Mouse (Mus musculus) spleen, postnatal 14 days (tissue): Measurements from ENCODE around the gene Kif1b.

Experiments
- DNase-seq, 2 experiments: peaks; one replicate each; pipeline ENCODE4 v3.0.0; 2021 to 2022; ENCODE audit warnings: low spot score in 2 of 2

Gene Kif1b

DNA sequence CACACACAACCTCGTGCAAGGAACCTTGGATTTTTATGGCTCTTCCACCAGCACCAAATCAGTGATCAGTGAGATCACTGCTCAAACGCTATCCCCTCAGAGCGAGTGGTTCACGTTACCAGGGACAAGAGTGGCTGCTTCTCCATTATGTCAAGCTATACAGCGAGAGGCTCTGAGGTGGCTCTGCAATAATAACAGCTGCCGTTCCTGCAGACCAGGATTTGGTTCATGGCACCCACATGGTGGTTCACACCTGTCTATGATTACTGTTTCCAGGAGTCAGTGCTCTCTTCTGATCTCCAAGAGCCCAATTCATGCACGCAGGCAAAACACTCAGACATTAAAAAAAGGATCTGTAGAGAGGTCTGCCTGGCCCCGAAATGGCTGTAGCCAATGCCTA lies 169.0 kb downstream of the Kif1b start:
- DNase-seq: no peak

DNA sequence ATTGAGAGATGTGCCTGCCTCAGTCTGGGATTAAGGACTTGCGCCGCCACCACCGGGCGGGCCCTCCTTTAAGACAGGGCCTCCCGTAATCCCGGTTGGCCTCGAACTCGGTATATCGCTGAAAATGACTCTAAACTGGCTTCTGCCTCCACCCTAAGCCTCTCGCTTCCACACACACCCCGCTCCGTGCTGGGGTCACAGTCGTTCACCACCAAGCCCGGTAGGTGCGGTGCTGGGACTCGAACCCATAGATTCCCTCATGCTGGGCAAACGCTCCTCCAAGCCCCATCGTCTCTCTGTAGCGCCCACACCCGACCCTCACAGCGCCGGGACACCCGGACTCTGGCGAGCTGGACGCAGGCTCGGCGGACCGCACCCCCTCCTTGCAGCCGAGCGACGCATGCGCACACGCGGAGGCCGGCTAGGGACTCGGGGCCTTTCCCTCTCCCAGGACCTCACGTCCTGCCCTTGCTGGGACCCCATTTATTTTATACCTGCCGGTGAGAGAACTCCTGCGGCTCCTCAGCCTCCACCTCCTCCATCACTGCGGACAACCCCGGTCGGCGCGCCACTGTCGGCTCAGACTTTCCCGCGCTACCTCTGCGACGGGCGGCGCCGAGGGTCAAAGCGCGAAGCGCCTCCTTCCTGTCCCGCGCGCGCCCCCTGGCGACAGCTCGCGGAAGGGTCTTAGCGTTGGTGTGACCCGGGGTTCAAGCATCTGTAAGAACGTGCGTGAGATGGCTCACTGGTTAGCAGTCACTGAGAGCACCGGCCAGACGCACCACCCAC lies 170.3 kb downstream of the Kif1b start, which contains the start of gene Cenps:
Gene Cenps, minus strand, starts transcription at position 648 of the 789 bp plus-strand sequence.
- DNase-seq: peak; percentile 81 to 91

DNA sequence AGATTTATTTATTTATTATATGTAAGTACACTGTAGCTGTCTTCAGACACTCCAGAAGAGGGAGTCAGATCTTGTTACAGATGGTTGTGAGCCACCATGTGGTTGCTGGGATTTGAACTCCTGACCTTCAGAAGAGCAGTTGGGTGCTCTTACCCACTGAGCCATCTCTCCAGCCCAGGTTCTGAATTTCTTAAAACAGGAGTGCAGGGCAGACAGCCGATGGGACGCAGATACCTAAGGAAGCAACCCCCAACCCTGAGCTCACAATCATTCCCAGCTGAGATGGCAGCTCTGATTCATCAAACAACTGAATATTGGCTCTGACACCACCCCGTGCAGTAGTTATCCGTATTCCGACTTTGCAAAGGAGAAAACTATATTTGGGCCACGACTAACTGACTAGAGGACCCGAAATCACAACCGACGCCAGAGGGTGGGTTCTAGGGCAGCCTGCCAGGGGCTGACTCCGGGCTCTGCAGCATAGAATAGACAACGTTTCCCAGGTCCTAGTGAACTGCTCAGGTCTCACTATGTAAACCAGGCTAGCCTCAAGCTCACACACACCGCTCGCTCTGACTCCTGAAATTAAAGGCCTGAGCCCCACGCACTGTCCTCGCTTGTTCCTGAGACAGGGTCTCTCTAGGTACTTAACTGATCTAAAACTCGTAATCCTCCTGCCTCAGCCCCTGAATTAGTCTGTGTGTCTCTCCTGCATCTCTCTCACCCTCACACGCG lies 171.2 kb downstream of the Kif1b start:
- no peak for DNase-seq

DNA sequence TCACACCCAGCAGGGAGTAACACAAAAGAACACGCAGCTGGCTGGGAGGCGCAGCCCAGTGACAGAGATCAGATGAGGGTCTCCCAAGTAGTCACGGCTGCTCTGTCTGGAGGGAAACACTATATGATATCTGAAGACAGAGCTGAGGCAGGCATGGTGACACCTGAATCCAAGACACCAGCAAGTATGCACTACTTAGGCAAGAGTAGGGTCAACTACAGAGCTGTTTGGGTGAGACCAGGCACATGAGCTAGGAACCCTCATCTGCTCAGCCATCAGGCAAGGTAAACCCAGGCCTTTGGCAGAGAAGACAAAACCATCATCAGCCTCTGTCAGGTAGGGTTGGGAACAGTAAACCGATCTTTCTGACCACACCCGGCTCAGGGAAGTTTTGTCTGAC lies 174.1 kb downstream of the Kif1b start:
- no peak for DNase-seq

DNA sequence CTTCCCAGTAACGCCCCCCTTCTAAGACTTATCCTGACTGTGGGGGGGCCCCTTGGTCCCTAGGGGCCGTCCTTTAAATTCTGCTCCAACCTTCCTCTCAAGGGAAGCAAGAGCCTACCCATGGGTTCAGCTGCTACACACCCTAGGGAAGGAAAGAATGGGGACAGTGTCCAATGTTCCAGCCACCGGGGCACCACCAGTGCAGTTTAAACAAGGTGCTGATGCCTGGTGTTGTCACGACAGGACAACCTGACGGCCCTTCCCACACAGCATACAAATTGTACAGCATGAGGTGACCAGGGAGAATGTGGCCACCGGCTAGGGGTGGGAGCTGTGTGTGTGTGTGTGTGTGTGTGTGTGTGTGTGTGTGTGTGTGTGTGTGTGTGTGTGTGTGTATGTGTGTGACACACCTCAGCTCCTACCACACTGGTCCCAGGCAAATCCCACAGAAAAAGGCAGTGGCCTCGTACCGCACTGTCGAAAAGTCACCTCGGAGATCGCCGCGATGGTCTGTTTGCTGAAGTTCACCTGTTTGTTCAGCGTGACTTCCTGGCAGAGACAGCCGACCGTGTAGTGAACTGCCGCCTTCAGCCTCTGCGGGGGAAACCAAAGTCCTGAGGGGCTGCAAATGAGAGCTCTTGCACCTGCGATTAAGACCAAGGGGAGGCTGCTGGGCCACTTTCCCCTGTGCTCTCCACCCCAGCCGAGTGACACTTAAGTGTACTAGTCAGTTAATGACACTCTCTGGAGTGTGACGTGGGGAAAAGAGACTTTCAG lies 175.5 kb downstream of the Kif1b start:
- DNase-seq: peak; percentile 31 to 32

DNA sequence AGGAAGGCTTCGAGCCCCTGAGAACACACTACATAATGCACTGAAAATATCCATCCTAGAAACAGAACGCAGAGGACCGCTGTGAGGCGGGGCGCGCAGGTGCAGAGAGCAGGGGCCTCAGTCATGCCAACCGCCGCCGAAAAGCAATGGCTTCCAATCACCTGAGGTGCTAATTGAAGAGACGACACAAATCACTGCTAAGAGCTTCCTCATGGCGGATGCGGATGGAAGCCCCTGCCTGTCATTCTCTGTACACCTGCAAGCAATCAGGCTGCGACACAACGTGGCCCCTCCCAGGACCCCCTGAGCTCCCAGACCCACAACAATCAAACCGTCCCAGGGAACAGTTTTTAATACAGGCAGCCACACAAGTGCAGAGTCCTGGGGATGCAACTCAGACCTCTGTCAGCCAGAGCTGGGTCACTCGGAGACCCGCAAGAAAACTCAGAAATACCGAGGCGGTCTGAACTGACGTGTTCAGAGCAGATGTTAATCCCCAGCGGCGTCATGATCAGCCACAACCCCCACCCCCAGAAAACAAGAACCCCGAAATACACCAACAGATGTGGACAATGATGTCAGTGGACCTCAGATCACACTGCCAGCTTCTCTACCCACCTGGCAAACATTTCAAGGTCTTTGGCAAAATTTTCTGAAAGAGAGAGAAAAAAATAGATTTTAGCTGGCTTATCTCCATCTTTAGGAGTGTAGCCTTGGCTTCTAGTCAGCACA lies 176.3 kb downstream of the Kif1b start:
- no peak for DNase-seq

DNA sequence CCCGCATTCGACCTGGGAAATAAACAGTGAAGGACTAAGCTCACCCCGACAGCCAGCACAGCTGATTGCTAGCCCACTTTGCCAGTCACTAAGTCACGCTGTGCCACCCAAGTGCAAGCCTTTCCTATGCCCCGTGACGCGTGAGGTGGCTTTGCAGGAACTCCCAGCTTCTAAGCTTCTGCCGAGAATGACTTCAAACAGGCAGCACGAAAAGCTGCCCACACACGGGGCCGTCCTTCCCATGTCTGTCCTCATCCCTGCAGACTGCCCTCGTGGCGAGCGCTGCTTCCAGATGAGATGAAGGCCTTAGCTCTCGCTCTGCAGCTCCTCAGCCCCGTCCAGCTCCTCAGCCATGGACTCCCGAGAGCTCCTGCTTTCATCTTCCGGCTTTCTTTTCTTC lies 179.0 kb downstream of the Kif1b start:
- DNase-seq: no peak

DNA sequence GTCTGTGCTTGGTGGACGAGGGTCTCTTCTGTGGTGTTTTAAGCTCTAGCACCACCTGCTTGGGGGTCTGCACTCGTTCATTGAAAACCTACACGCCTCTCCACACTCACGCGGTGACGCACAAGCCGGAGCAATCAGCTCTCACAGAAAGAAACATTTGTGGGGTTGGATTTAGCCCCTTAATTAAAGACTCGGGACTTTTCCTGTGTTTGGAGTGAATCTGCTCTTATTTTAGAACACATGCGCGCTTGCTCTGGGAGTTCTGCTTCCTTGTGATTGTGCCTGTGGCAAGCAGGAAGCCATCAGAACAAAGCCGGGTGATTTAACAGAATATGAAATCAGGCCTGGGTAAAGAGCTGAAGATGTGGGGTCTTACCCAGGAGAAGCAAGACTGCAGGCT lies 180.8 kb downstream of the Kif1b start, which contains the start of gene Cort:
Gene Cort, minus strand, starts transcription at position 101 of the 400 bp plus-strand sequence.
- no peak for DNase-seq
